Mouse (Mus musculus) brain, embryonic 14.5 days (tissue): ENCODE data around the gene Elp6. TPM values are rescaled to one million over a fixed set of nuclear protein-coding genes. Genes with fewer than 3 reads are reported as not detected.

ENCODE experiments used
- DNase-seq: peaks from one replicate; pipeline ENCODE4 v3.0.0-alpha.2; 2011; ENCODE audit warnings: low read depth
- CTCF ChIP-seq: fragments of 200-500 bp; IDR thresholded peaks from 2 replicates; pipeline ENCODE4 v1.5.1; 2012; ENCODE audit warnings: inconsistent platforms, mild to moderate bottlenecking, moderate library complexity, borderline replicate concordance; ENCODE audit not compliant: insufficient read depth, insufficient read length; ENCODE audit errors: extremely low read depth
- POLR2A ChIP-seq: fragments of 200-500 bp; IDR thresholded peaks from 2 replicates; pipeline ENCODE4 v1.6.1; 2012; ENCODE audit warnings: mild to moderate bottlenecking, inconsistent platforms, borderline replicate concordance; ENCODE audit not compliant: poor library complexity, insufficient read depth, insufficient read length, severe bottlenecking; ENCODE audit errors: extremely low read depth
- polyA plus RNA-seq: library from polyadenylated mRNA; depleted of rRNA; stranded (reverse); fragments of >200 nt; gene quantifications from 2 replicates; pipeline ENCODE4 v1.2.3, GENCODE M21; 2012; rRNA removed

Gene Elp6
- polyA plus RNA-seq, result 46.6 and 55.9 TPM in 2 replicates

GRCm38 (mm10) chr9:110304969-110305651 lies at the start of gene Elp6:
Elp6 (plus strand) TSS chr9:110305173.
- TF ChIP-seq CTCF, result no peak
- TF ChIP-seq POLR2A, result peak; percentile 86; the same call in 1 of the 2 replicates
- peak; percentile 98 for DNase-seq

- peak; percentile 80 for DNase-seq
- TF ChIP-seq CTCF (no peak), POLR2A (no peak)
These were observed 49.5 kb upstream of the Elp6 start for GRCm38 (mm10) chr9:110255407-110256019.

GRCm38 (mm10) chr9:110258646-110259045 lies 46.3 kb upstream of the Elp6 start:
- TF ChIP-seq CTCF, result no peak
- TF ChIP-seq POLR2A, result no peak
- no peak for DNase-seq

GRCm38 (mm10) chr9:110259118-110259517 lies 45.9 kb upstream of the Elp6 start:
- DNase-seq, result no peak
- no peak for TF ChIP-seq CTCF
- TF ChIP-seq POLR2A, result no peak

GRCm38 (mm10) chr9:110263181-110263580 lies 41.8 kb upstream of the Elp6 start:
- no peak for DNase-seq
- TF ChIP-seq POLR2A (no peak), CTCF (no peak)

GRCm38 (mm10) chr9:110264991-110265390 lies 40.0 kb upstream of the Elp6 start:
- DNase-seq, result no peak
- TF ChIP-seq CTCF (no peak), POLR2A (no peak)

- no peak for DNase-seq
- no peak for TF ChIP-seq CTCF
- no peak for TF ChIP-seq POLR2A
These were observed 36.6 kb upstream of the Elp6 start for GRCm38 (mm10) chr9:110268416-110268815.

GRCm38 (mm10) chr9:110272330-110272729 lies 32.6 kb upstream of the Elp6 start:
- no peak for TF ChIP-seq POLR2A
- TF ChIP-seq CTCF, result no peak

GRCm38 (mm10) chr9:110273507-110273906 lies 31.5 kb upstream of the Elp6 start:
- TF ChIP-seq CTCF (no peak), POLR2A (no peak)
- DNase-seq, result no peak

More at GRCm38 (mm10) chr9:110272330-110272729, 32.6 kb upstream of the Elp6 start:
- DNase-seq, result no peak

GRCm38 (mm10) chr9:110275882-110276281 lies 29.1 kb upstream of the Elp6 start:
- TF ChIP-seq POLR2A, result no peak
- peak; percentile 7; the same call in 1 of the 2 replicates for TF ChIP-seq CTCF
- DNase-seq, result no peak

- no peak for DNase-seq
These were observed 27.5 kb upstream of the Elp6 start for GRCm38 (mm10) chr9:110277431-110277881.

More at GRCm38 (mm10) chr9:110277431-110277881, 27.5 kb upstream of the Elp6 start:
- TF ChIP-seq POLR2A (no peak), CTCF (no peak)
